8 mouse cellular contexts compared by ENCODE assay signal in the genomic region with DNA sequence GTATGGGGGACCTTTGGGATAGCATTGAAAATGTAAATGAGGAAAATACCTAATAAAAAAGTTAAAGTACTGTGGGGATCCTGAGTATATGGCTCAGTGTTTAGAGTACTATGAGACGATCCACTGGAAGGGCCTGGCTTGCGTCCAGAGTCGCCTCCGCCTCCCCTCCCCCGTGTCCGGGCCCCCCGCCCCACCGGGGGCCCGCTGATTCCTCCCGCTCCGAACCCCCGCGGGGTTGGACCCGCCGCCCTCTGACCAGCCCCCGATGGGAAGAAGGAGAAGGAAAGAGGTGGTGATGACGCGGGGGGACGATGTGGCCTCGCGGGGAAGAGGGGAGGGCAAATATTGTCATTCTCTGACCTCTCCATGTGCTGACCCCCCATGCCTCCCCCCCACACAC.
DNase-seq lines count a peak whose midpoint lies in the region; ATAC-seq and TF ChIP-seq lines count a peak whose summit lies in the region.
"Not testable (repeated sequence)": the region's sequence is repeated elsewhere in the genome, so short reads cannot be mapped to it uniquely, and the experiment has no call there.

No protein-coding gene starts in this region.

- not testable (repeated sequence) for H3K4me1 ChIP-seq in heart, embryonic 13.5 days; intestine, embryonic 14.5 days (replicated peaks; ENCODE audit: control insufficient read depth, insufficient read depth, low read length); kidney, embryonic 16.5 days (ENCODE audit: insufficient read depth, low read length); liver, embryonic 14.5 days (replicated peaks; ENCODE audit: control insufficient read depth in 2 of 2, insufficient read depth in 2 of 2, low read length in 1 of 2); lung, postnatal 0 days (ENCODE audit: insufficient read depth, low read depth, low read length); midbrain, postnatal 0 days (ENCODE audit: insufficient read depth, low read length); stomach, postnatal 0 days (replicated peaks; ENCODE audit: control insufficient read depth, insufficient read depth)

- not testable (repeated sequence) for TF ChIP-seq EP300 in liver, embryonic 14.5 days (IDR thresholded peaks at IDR 0.05; ENCODE audit: low read depth); lung, postnatal 0 days (IDR thresholded peaks at IDR 0.05); stomach, postnatal 0 days (optimal IDR thresholded peaks at IDR 0.05)

- H3K4me2 ChIP-seq in heart, embryonic 13.5 days; intestine, embryonic 14.5 days (ENCODE audit: low read length); kidney, embryonic 16.5 days (replicated peaks; ENCODE audit: low read depth, low read length); liver, embryonic 14.5 days (ENCODE audit: low read depth); lung, postnatal 0 days (replicated peaks; ENCODE audit: low read depth, low read length); midbrain, postnatal 0 days (ENCODE audit: low read depth, low read length, poor library complexity, severe bottlenecking); stomach, postnatal 0 days (replicated peaks; ENCODE audit: low read depth): not testable (repeated sequence)

- no CpG with 5 or more reads among the region's 21 CpGs for WGBS in heart, embryonic 13.5 days
- no CpG with 5 or more reads among the region's 21 CpGs for WGBS in intestine, embryonic 14.5 days
- WGBS in kidney, embryonic 16.5 days = no CpG with 5 or more reads among the region's 21 CpGs
- WGBS in liver, embryonic 14.5 days (ENCODE audit: insufficient replicate concordance) = no CpG with 5 or more reads among the region's 21 CpGs
- WGBS in lung, postnatal 0 days = no CpG with 5 or more reads among the region's 21 CpGs
- no CpG with 5 or more reads among the region's 21 CpGs for WGBS in midbrain, postnatal 0 days
- WGBS in stomach, postnatal 0 days = no CpG with 5 or more reads among the region's 21 CpGs

- H3K9ac ChIP-seq in heart, embryonic 13.5 days; intestine, embryonic 14.5 days (ENCODE audit: low read length); kidney, embryonic 16.5 days (replicated peaks; ENCODE audit: low read length); liver, embryonic 14.5 days (replicated peaks); lung, postnatal 0 days (replicated peaks; ENCODE audit: low read depth); midbrain, postnatal 0 days (replicated peaks; ENCODE audit: low read length, poor library complexity, severe bottlenecking); stomach, postnatal 0 days (ENCODE audit: low read length): not testable (repeated sequence)

- not testable (repeated sequence) for DNase-seq in intestine, embryonic 14.5 days (ENCODE audit: low spot score); liver, embryonic 14.5 days (ENCODE audit: low read depth in 3 of 3, low spot score in 3 of 3); lung, postnatal 0 days (ENCODE audit: low spot score); midbrain, postnatal 0 days (ENCODE audit: low spot score); stomach, postnatal 0 days (ENCODE audit: low spot score)

- not testable (repeated sequence) for H3K27ac ChIP-seq in heart, embryonic 13.5 days (replicated peaks); intestine, embryonic 14.5 days (ENCODE audit: low read depth); kidney, embryonic 16.5 days (ENCODE audit: low read length); liver, embryonic 14.5 days; lung, postnatal 0 days (ENCODE audit: low read length); midbrain, postnatal 0 days (ENCODE audit: low read depth, low read length); stomach, postnatal 0 days (replicated peaks)

- not testable (repeated sequence) for H3K36me3 ChIP-seq in heart, embryonic 13.5 days; intestine, embryonic 14.5 days (ENCODE audit: control insufficient read depth, insufficient read depth, low read length); kidney, embryonic 16.5 days (ENCODE audit: insufficient read depth, low read length); liver, embryonic 14.5 days (replicated peaks; ENCODE audit: control insufficient read depth, insufficient read depth, low read depth); lung, postnatal 0 days (ENCODE audit: insufficient read depth, low read length); midbrain, postnatal 0 days (ENCODE audit: insufficient read depth, low read length); stomach, postnatal 0 days (ENCODE audit: control insufficient read depth, insufficient read depth, low read length)

- not testable (repeated sequence) for H3K27me3 ChIP-seq in heart, embryonic 13.5 days (replicated peaks); intestine, embryonic 14.5 days (replicated peaks; ENCODE audit: control insufficient read depth, insufficient read depth, low read length); kidney, embryonic 16.5 days (ENCODE audit: insufficient read depth, low read length); liver, embryonic 14.5 days (ENCODE audit: control insufficient read depth, insufficient read depth, low read length); lung, postnatal 0 days (replicated peaks; ENCODE audit: insufficient read depth, low read length); midbrain, postnatal 0 days (ENCODE audit: insufficient read depth, low read length); stomach, postnatal 0 days (ENCODE audit: control insufficient read depth, insufficient read depth, low read length)

- H3K4me3 ChIP-seq in heart, embryonic 13.5 days; intestine, embryonic 14.5 days (ENCODE audit: low read depth, low read length); kidney, embryonic 16.5 days (ENCODE audit: low read length); liver, embryonic 14.5 days (ENCODE audit: insufficient read depth in 1 of 2, low read depth in 2 of 2, low read length in 2 of 2); lung, postnatal 0 days (ENCODE audit: low read depth, low read length); midbrain, postnatal 0 days (ENCODE audit: low read depth, low read length); stomach, postnatal 0 days (ENCODE audit: low read depth, low read length): not testable (repeated sequence)

- not testable (repeated sequence) for H3K9me3 ChIP-seq in heart, embryonic 13.5 days; intestine, embryonic 14.5 days (ENCODE audit: control insufficient read depth, low read length); kidney, embryonic 16.5 days (ENCODE audit: low read length); liver, embryonic 14.5 days (ENCODE audit: control insufficient read depth, low read length); lung, postnatal 0 days (ENCODE audit: low read length); midbrain, postnatal 0 days (ENCODE audit: low read length); stomach, postnatal 0 days (ENCODE audit: control insufficient read depth, low read length)

- ATAC-seq in erythroblast, adult 5-6 weeks (replicated peaks; ENCODE audit: low FRiP score, poor library complexity, severe bottlenecking) = peak; percentile 96
- peak; percentile 46; the same call in 1 of the 2 replicates for ATAC-seq in heart, embryonic 13.5 days (ENCODE audit: extremely low read depth, insufficient number of reproducible peaks, low FRiP score, low TSS enrichment)
- peak; percentile 79 for ATAC-seq in intestine, embryonic 14.5 days (replicated peaks; ENCODE audit: low FRiP score, low TSS enrichment, low read depth)
- 0 out of 2 replicates have a peak, but pooled peaks have one; percentile 74 for ATAC-seq in kidney, embryonic 16.5 days (ENCODE audit: low FRiP score, low TSS enrichment)
- ATAC-seq in liver, embryonic 14.5 days (ENCODE audit: insufficient read depth) = peak; percentile 99
- peak; percentile 66 for ATAC-seq in lung, postnatal 0 days
- ATAC-seq in midbrain, postnatal 0 days (ENCODE audit: low FRiP score) = peak; percentile 72; the same call in 1 of the 2 replicates
- ATAC-seq in stomach, postnatal 0 days (ENCODE audit: low FRiP score, low TSS enrichment) = peak; percentile 94

- not testable (repeated sequence) for TF ChIP-seq CTCF in liver, embryonic 14.5 days (IDR thresholded peaks at IDR 0.05; ENCODE audit: low read depth); lung, postnatal 0 days (IDR thresholded peaks at IDR 0.05); midbrain, postnatal 0 days (IDR thresholded peaks at IDR 0.05); stomach, postnatal 0 days (IDR thresholded peaks at IDR 0.05; ENCODE audit: low read depth)

Comparison
In these comparisons a context has a peak if more than half of its experiments do, and no peak if none do; other contexts are left out.
1. ATAC-seq: peak in every context shown above with its lines; median percentile 99 in liver, embryonic 14.5 days; 96 in erythroblast, adult 5-6 weeks; 94 in stomach, postnatal 0 days; 79 in intestine, embryonic 14.5 days; 74 in kidney, embryonic 16.5 days; 72 in midbrain, postnatal 0 days; 66 in lung, postnatal 0 days; 46 in heart, embryonic 13.5 days.